1 mouse cellular context compared by ENCODE assay signal in the genomic region with DNA sequence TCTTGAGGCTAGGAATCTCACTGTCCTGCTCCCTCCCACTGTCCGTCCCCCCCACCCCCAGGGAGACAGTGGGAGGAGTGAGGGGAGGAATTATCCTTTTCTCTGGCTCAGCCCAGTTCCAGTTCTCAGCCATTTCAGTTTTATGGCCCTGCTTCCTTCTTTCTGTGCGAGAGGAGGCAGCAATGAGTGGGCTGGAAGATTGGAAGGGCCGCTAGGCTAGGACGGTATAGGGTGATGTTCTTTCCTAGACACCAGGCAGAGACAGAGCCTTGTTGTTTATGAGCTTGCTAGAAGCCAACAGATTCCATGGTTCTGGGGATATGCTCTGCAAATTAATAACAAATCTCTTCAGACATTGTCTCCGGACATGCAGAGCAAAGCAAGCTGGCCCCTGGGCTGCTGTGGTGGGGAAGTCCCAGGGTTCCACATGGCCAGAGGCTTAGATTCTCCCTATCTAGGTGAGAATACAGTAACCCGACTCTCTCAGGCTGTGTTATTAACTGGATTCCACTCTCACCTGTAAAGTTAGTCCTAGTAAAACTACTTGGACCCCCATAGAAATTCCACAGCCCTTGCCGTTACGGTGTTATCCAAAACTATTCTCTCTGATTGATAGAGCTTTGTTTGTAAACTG.
TF ChIP-seq lines count a peak whose summit lies in the region.

No protein-coding gene starts in this region.

TF ChIP-seq in MEL, 35 proteins besides CTCF, POLR2A, EP300 and RAD21 (continued from another document):
- no peak for TF ChIP-seq USF1 (IDR thresholded peaks at IDR 0.05; ENCODE audit: low read depth, low read length)
- TF ChIP-seq TCF12 (IDR thresholded peaks at IDR 0.05; ENCODE audit: low read depth, low read length), result no peak
- no peak for TF ChIP-seq ELF1 (IDR thresholded peaks at IDR 0.05; ENCODE audit: low read depth, low read length)
- no peak for TF ChIP-seq MYB (IDR thresholded peaks at IDR 0.05; ENCODE audit: low read depth, low read length)
- no peak for TF ChIP-seq GABPA (IDR thresholded peaks at IDR 0.05; ENCODE audit: low read depth, low read length)
